Mouse (Mus musculus) neural tube, embryonic 15.5 days (tissue): ENCODE data around the gene Thsd7b. TPM values are rescaled to one million over a fixed set of nuclear protein-coding genes. Genes with fewer than 3 reads are reported as not detected.
"Not testable (repeated sequence)": the region's sequence is repeated elsewhere in the genome, so short reads cannot be mapped to it uniquely, and the experiment has no call there.

Experiments
- ATAC-seq: fragments of 200-750 bp; cut with Nextera tagmentation; 2 replicates; pipeline ENCODE4 v1.8.0; 2017; ENCODE audit warnings: mild to moderate bottlenecking, moderate TSS enrichment, moderate library complexity; ENCODE audit not compliant: low FRiP score
- H3K27ac ChIP-seq: fragments of 300-500 bp; sonication (generic); replicated peaks from 2 replicates; pipeline ENCODE4 v1.5.1; 2015; ENCODE audit warnings: mild to moderate bottlenecking, inconsistent platforms
- H3K27me3 ChIP-seq: fragments of 300-500 bp; sonication (generic); replicated peaks from 2 replicates; pipeline ENCODE4 v1.6.1; 2015; ENCODE audit warnings: inconsistent platforms
- H3K36me3 ChIP-seq: fragments of 300-500 bp; sonication (generic); 2 replicates; pipeline ENCODE4 v1.6.1; 2015; ENCODE audit warnings: inconsistent platforms
- H3K4me1 ChIP-seq: fragments of 300-500 bp; sonication (generic); 2 replicates; pipeline ENCODE4 v1.6.1; 2015; ENCODE audit warnings: inconsistent platforms
- H3K4me2 ChIP-seq: fragments of 300-500 bp; sonication (generic); 2 replicates; pipeline ENCODE4 v1.6.1; 2015; ENCODE audit warnings: inconsistent platforms, mild to moderate bottlenecking, moderate library complexity
- H3K4me3 ChIP-seq: fragments of 300-500 bp; sonication (generic); replicated peaks from 2 replicates; pipeline ENCODE4 v1.5.1; 2015; ENCODE audit warnings: mild to moderate bottlenecking, inconsistent platforms
- H3K9ac ChIP-seq: fragments of 300-500 bp; sonication (generic); replicated peaks from 2 replicates; pipeline ENCODE4 v1.6.1; 2015; ENCODE audit warnings: mild to moderate bottlenecking, inconsistent platforms
- H3K9me3 ChIP-seq: fragments of 300-500 bp; sonication (generic); replicated peaks from 2 replicates; pipeline ENCODE4 v1.6.1; 2016; ENCODE audit warnings: inconsistent platforms
- WGBS: fragments of 180-500 bp; shearing (Covaris S2); methylation state at CpG from one replicate; pipeline ENCODE4 v1.1.7; 2015; ENCODE audit warnings: mixed read lengths; 5-methylcytosine and 5-hydroxymethylcytosine counted together
- polyA plus RNA-seq: library from polyadenylated mRNA; unstranded; fragments of >200 nt; fragmentation: Nextera tagmentation; extraction: Ambion mirVana; gene quantifications from 2 replicates; pipeline ENCODE4 v1.2.1, GENCODE M21; 2015

Thsd7b gene
- polyA plus RNA-seq, 1 experiment from 2014 or later: 10.9 TPM

DNA sequence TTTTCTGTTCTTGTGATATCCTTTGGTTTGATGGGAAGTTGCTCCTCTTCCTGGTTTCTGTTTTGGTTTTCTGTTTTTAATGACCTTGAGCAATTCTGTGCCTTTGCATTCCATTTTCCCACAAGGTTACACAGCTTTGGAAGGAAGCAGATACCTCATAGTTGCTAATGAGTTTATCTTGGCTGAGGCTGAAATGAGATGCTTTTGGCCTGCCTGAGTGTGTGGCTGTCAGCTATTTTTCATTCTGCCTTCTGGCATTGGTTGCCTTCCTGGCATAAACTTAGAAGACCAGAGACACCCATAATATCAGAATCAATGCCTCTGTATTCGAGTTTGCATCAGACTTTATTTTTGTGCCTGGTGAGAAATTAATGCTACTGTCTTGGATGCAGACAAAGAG, 614.8 kb downstream of the Thsd7b start:
- Histone ChIP-seq H3K27ac (no peak overlapping the region), H3K4me2 (no peak overlapping the region), H3K36me3 (no peaks in the 10 kb centered on the region), H3K27me3 (no peaks in the 10 kb centered on the region), H3K9ac (no peak overlapping the region), H3K9me3 (no peaks in the 10 kb centered on the region), H3K4me3 (no peak overlapping the region), H3K4me1 (no peaks in the 10 kb centered on the region)
- WGBS: 51% methylated on average over 1 of the region's 1 CpGs
- no peak for ATAC-seq

DNA sequence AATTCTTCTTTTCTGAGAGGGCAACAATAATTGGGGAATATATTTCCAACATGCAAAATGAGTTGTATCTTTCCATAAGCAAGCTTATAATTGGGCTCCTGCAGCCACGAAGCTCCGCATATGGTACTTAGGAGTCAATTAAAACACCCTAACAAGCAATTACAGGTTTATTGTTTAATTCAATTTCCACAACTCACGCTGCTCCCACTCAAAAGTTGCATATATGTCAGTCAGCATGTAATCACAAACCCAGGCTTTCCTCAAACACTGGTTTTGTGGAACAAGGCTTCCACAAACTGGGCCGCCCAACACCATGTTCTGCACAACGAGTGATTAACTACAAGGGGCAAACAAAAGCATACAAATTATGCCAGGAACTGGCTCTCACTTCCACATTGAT, 625.0 kb downstream of the Thsd7b start:
- Histone ChIP-seq H3K27me3 (no peaks in the 10 kb centered on the region), H3K27ac (no peak overlapping the region), H3K4me1 (no peaks in the 10 kb centered on the region), H3K4me3 (no peak overlapping the region), H3K4me2 (no peak overlapping the region), H3K9me3 (no peaks in the 10 kb centered on the region), H3K9ac (no peak overlapping the region), H3K36me3 (no peaks in the 10 kb centered on the region)
- no peak for ATAC-seq
- 65% methylated on average over 5 of the region's 5 CpGs for WGBS

DNA sequence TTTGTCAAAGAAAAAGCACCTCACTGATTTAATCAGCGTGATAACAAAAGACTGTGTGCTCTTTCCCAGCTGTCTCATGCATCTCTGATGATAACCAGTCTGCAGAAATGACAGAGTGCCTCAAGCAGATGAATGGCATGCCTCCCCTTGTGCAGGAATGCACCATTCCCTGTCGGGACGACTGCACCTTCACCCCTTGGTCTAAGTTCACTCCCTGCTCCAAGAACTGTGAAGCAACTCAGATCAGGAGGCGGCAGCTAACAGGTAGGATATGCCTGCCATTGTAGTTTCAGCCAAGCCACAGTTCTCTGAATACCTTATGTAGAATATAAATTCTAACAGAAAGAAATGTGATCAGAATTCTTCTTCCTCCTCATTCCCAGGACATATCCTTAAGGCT, 642.4 kb downstream of the Thsd7b start:
- H3K36me3 ChIP-seq: no peaks in the 10 kb centered on the region
- no peak overlapping the region for H3K9ac ChIP-seq
- ATAC-seq: no peak
- H3K4me1 ChIP-seq: no peaks in the 10 kb centered on the region
- WGBS: 61% methylated on average over 4 of the region's 4 CpGs
- no peaks in the 10 kb centered on the region for H3K9me3 ChIP-seq
- no peaks in the 10 kb centered on the region; the same call in 1 of the 2 replicates for H3K27me3 ChIP-seq
- H3K27ac ChIP-seq: no peak overlapping the region
- no peak overlapping the region for H3K4me2 ChIP-seq
- H3K4me3 ChIP-seq: no peak overlapping the region

- Histone ChIP-seq H3K27ac (no peak overlapping the region), H3K4me2 (no peak overlapping the region), H3K4me1 (no peaks in the 10 kb centered on the region), H3K9ac (no peak overlapping the region), H3K27me3 (no peaks in the 10 kb centered on the region; the same call in 1 of the 2 replicates), H3K9me3 (no peaks in the 10 kb centered on the region), H3K36me3 (no peaks in the 10 kb centered on the region), H3K4me3 (no peak overlapping the region)
- no peak for ATAC-seq
- 91% methylated on average over 1 of the region's 1 CpGs for WGBS
Measured at GRCm38 (mm10) chr1:129917568-129917967, 644.5 kb downstream of the Thsd7b start.

DNA sequence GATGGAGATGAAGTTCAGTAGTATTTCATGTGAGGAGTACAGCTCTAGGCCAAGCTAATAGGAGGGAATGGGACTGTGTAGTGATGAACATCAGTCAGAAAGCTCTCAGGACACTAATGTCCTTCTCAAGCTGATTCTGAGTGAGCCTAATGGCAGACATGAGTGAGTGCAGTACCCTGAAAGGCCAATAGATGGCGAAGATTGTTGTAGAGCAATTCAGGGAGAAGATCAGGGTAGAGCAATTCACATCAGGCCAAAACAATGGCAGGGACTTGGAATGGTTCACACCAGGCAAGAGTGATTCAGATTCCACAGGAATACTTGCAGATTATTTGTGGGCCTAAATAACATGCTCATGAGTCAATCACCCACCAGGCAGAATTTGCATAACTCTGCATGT, 646.3 kb downstream of the Thsd7b start:
- Histone ChIP-seq H3K4me3 (no peak overlapping the region), H3K36me3 (no peaks in the 10 kb centered on the region), H3K9ac (no peak overlapping the region), H3K4me2 (no peak overlapping the region), H3K4me1 (no peaks in the 10 kb centered on the region), H3K27me3 (no peaks in the 10 kb centered on the region; the same call in 1 of the 2 replicates), H3K27ac (no peak overlapping the region), H3K9me3 (no peaks in the 10 kb centered on the region)
- 87% methylated on average over 1 of the region's 1 CpGs for WGBS
- ATAC-seq: no peak

GRCm38 (mm10) chr1:129931003-129931402, 657.9 kb downstream of the Thsd7b start:
- 85% methylated on average over 2 of the region's 2 CpGs for WGBS
- H3K4me2 ChIP-seq: no peak overlapping the region
- H3K9me3 ChIP-seq: no peaks in the 10 kb centered on the region
- no peak overlapping the region for H3K9ac ChIP-seq
- no peaks in the 10 kb centered on the region for H3K27me3 ChIP-seq
- no peaks in the 10 kb centered on the region for H3K4me1 ChIP-seq
- H3K4me3 ChIP-seq: no peak overlapping the region
- ATAC-seq: no peak
- no peaks in the 10 kb centered on the region for H3K36me3 ChIP-seq
- H3K27ac ChIP-seq: no peak overlapping the region

- H3K9ac ChIP-seq: no peak overlapping the region
- H3K4me1 ChIP-seq: peaks cover 5% of the 10 kb centered on the region; the same call in 1 of the 2 replicates
- H3K27me3 ChIP-seq: no peaks in the 10 kb centered on the region
- no peaks in the 10 kb centered on the region for H3K36me3 ChIP-seq
- ATAC-seq: no peak
- H3K9me3 ChIP-seq: no peaks in the 10 kb centered on the region
- no peak overlapping the region for H3K27ac ChIP-seq
- 67% methylated on average over 9 of the region's 9 CpGs for WGBS
- no peak overlapping the region for H3K4me2 ChIP-seq
- H3K4me3 ChIP-seq: no peak overlapping the region
Measured at GRCm38 (mm10) chr1:129943116-129943515, 670.0 kb downstream of the Thsd7b start.

GRCm38 (mm10) chr1:129947026-129947425, 673.9 kb downstream of the Thsd7b start:
- Histone ChIP-seq H3K9ac (no peak overlapping the region), H3K4me3 (no peak overlapping the region), H3K9me3 (no peaks in the 10 kb centered on the region), H3K36me3 (no peaks in the 10 kb centered on the region), H3K4me2 (no peak overlapping the region), H3K27me3 (no peaks in the 10 kb centered on the region), H3K4me1 (peaks cover 5% of the 10 kb centered on the region; the same call in 1 of the 2 replicates), H3K27ac (no peak overlapping the region)
- WGBS: 60% methylated on average over 4 of the region's 4 CpGs
- no peak for ATAC-seq

- Histone ChIP-seq H3K9me3 (no peaks in the 10 kb centered on the region), H3K27me3 (no peaks in the 10 kb centered on the region), H3K9ac (no peak overlapping the region), H3K4me2 (no peak overlapping the region), H3K4me3 (no peak overlapping the region), H3K27ac (no peak overlapping the region), H3K36me3 (no peaks in the 10 kb centered on the region), H3K4me1 (no peaks in the 10 kb centered on the region)
- WGBS: 58% methylated on average over 1 of the region's 1 CpGs
- no peak for ATAC-seq
Measured at GRCm38 (mm10) chr1:129955478-129955877, 682.4 kb downstream of the Thsd7b start.

- no peaks in the 10 kb centered on the region for H3K9me3 ChIP-seq
- H3K4me2 ChIP-seq: no peak overlapping the region
- no peaks in the 10 kb centered on the region for H3K27me3 ChIP-seq
- whole genome bisulfite sequencing: 67% methylated on average over 4 of the region's 4 CpGs
- no peak for ATAC-seq
- H3K27ac ChIP-seq: no peak overlapping the region
- no peak overlapping the region for H3K4me3 ChIP-seq
- no peaks in the 10 kb centered on the region for H3K36me3 ChIP-seq
- no peaks in the 10 kb centered on the region for H3K4me1 ChIP-seq
- H3K9ac ChIP-seq: no peak overlapping the region
Measured at GRCm38 (mm10) chr1:129956625-129957024, 683.5 kb downstream of the Thsd7b start.

DNA sequence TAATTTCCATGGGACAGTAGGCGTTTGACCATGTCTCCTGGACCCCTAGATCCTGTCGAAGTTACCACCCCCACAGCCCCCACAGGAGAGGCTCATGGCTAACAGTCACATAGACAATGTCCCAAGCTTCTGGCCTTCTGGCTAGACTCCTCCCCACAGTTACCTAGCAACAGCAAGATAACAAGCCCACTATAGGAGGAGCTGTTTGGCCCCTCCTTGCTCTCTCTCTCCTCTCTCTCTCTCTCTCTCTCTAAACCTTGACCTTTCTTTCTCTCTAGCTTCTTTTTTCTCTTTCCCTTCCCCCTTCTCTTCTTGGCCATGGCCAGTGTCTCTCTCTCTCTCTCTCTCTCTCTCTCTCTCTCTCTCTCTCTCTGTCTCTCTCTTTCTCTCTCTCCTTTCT, 686.2 kb downstream of the Thsd7b start:
- 54% methylated on average over 2 of the region's 2 CpGs for WGBS
- H3K27ac ChIP-seq: not testable (repeated sequence)

GRCm38 (mm10) chr1:129963166-129963565, 690.1 kb downstream of the Thsd7b start:
- Histone ChIP-seq H3K27ac (no peak overlapping the region), H3K4me1 (no peaks in the 10 kb centered on the region), H3K4me3 (no peak overlapping the region), H3K36me3 (no peaks in the 10 kb centered on the region), H3K27me3 (no peaks in the 10 kb centered on the region), H3K9me3 (no peaks in the 10 kb centered on the region), H3K9ac (no peak overlapping the region), H3K4me2 (no peak overlapping the region)
- no peak for ATAC-seq
- 94% methylated on average over 2 of the region's 2 CpGs for WGBS

More for the DNA sequence above, 686.2 kb downstream of the Thsd7b start:
- H3K4me3 ChIP-seq, H3K9ac ChIP-seq, H3K4me2 ChIP-seq, H3K36me3 ChIP-seq, H3K4me1 ChIP-seq, H3K27me3 ChIP-seq, H3K9me3 ChIP-seq, ATAC-seq: not testable (repeated sequence)

DNA sequence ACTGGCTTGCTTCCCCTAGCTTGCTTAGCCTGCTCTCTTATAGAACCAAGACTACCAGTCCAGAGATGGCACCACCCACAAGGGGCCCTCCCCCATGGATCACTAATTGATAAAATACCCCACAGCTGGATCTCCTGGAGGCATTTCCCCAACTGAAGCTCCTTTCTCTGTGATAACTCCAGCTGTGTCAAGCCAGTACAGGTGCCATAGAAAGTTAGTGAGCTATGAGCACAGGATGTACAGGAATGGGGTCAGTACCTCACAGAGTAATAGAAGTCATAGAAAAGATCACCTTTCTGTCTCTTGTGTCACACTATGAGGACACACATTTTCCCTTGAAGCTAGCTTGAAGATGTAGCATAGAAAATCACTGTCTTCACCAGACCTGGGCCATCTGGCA, 716.1 kb downstream of the Thsd7b start:
- not testable (repeated sequence) for H3K27me3 ChIP-seq, ATAC-seq, H3K36me3 ChIP-seq, H3K27ac ChIP-seq, H3K4me3 ChIP-seq, H3K9me3 ChIP-seq, H3K4me1 ChIP-seq, H3K4me2 ChIP-seq, H3K9ac ChIP-seq
